Mouse (Mus musculus): ENCODE measurements at regions not wholly inside any gene's neighbourhood (a gene's known extent, or its start where the extent isn't known, plus 50 kb on each side); places are given as distances from the start of the nearest gene placed in this dataset.

DNA sequence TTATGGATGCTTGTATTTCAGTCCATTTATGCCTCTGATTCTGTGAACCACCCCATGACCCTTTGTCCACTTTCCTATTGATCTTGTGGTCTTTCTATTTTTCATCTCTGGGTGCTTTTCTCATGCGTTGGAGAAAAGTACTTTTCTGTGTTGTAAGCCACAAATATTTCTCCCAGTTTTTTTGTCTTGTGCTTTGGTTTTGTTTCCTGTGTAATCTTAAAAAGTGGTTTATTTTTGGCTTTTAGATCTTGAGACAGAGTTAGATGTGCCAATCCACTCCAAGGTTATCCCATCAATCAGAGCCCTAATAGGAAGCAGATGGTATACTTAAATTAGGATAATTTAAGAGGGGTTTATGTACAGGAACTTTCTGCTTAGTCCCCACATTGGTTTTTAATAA is 50.0 kb upstream of the Slc22a23 start:
- no peak for DNase-seq (ENCODE audit: low spot score in 2 of 2)
